Mouse (Mus musculus) small intestine, adult 2 months (tissue): ENCODE data around the gene Lrrc66.

ENCODE experiments used
- CTCF ChIP-seq: fragments of 200-500 bp; IDR thresholded peaks from 2 replicates; pipeline ENCODE4 v1.5.1; 2012; ENCODE audit warnings: low read depth, mild to moderate bottlenecking, control low read depth, inconsistent platforms, low read length, moderate library complexity, mixed read lengths; ENCODE audit not compliant: insufficient replicate concordance, insufficient read length; ENCODE audit errors: extremely low read depth
- POLR2A ChIP-seq: fragments of 200-500 bp; IDR thresholded peaks from 2 replicates; pipeline ENCODE4 v1.6.1; 2012; ENCODE audit warnings: low read depth, mild to moderate bottlenecking, control low read depth, inconsistent platforms, low read length, moderate library complexity

DNA sequence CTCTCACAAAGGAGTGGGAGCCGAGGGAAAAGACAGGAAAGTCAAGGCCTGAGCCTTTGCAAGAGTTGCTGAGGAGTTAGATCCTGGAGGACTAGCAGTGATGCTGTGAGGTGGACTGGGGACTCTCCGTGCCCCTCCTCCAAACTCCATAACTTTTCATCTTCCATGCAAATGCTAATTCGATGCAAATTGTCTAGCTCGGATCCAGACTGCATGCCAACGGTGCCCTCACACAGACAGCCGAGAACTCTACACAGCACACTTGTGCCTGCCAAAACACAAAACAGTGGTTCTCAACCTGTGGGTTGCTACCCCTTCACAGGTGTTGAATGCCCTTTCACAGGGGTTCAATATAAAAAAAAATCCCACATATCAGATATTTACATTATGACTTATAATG is 27.8 kb downstream of the Lrrc66 start:
- no peak for TF ChIP-seq POLR2A
- no peak for TF ChIP-seq CTCF
